In the genomic region with DNA sequence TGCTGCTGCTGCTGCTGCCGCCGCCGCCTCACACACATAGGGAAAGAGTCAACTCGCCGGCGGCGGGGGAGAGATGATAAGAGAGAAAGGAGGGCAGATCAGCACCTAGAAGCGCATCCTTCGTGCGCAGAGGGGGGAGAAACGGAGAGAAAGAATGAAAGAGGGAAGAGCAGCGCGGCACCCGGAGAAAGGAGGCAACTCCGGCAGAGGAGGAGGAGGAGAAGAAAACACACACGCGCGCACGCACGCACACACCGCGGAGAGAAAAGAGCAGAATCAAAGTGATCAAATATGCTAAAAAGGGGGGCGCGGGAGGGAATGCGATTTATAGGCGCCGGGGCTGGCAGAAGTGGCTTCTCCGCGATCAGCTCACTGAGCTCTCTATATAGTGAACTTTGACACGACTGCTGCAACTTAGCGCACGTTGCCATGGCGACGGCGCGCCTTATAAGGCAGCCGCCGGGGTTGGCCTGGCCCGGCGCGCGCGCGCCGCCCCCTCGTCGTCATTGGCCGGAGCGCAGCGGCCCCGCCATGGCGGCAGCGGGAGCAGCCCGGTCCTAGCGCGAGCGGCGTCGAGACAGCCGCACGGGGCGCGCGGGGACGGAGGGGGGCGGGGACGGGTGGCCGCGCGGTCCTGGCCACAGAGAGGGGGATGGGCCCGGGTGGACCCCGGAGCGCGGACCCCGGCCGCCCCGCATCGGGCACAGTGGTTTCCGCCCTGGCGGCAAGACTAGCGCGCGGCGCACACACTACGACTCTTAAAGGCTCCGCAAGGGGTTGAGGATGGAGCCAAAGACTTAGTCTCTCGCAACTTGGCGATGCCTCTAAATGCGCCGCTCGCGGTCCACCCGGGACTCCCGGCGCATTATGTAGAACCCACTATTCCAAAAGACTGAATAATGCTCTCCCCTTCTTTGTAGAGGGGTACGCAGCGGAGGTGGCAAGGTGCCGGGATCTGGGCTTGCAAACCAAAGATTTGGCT, we compare ENCODE assay signal across 8 mouse cellular contexts. TPM values are rescaled to one million over a fixed set of nuclear protein-coding genes. Genes with fewer than 3 reads are reported as not detected.
DNase-seq lines count a peak whose midpoint lies in the region; ATAC-seq lines count a peak whose summit lies in the region.

No protein-coding gene starts in this region.

- H3K27me3 ChIP-seq in megakaryocyte, embryonic 14.5 days (replicated peaks) = peaks cover 92% of the 10 kb centered on the region

- no peak for ATAC-seq in megakaryocyte, adult 5-6 weeks (ENCODE audit: poor library complexity, severe bottlenecking)
- ATAC-seq in megakaryocyte progenitor cell, adult 5-6 weeks (replicated peaks; ENCODE audit: poor library complexity) = peak; percentile 70

- H3K4me1 ChIP-seq in megakaryocyte, embryonic 14.5 days = peaks cover 46% of the 10 kb centered on the region

- no peaks in the 10 kb centered on the region for H3K36me3 ChIP-seq in megakaryocyte, embryonic 14.5 days (replicated peaks; ENCODE audit: low read length)

- H3K9me3 ChIP-seq in megakaryocyte, embryonic 14.5 days = peaks cover 24% of the 10 kb centered on the region

- intact Hi-C loops in gastrocnemius, postnatal 14 days (cut with DNase I; ENCODE audit: low total_unique reads) = no loop called here

- peak; percentile 99 for DNase-seq in embryo, embryonic 10.5 days (ENCODE audit: low spot score)
- peak; percentile 93 for DNase-seq in gastrocnemius, postnatal 14 days
- DNase-seq in induced T-regulatory cell, adult 2 months (ENCODE audit: low read depth) = peak; percentile 28
- peak; percentile 60 to 83 for DNase-seq in left cerebral cortex, adult 8-10 months (ENCODE audit: low spot score in 2 of 2)
- DNase-seq in right cerebral cortex, postnatal 36 days (ENCODE audit: low spot score in 2 of 2) = peak; percentile 74 to 84

- H3K4me3 ChIP-seq in megakaryocyte, embryonic 14.5 days (replicated peaks) = peak overlapping the region; percentile 90

RNA-seq across cellular contexts. Expression of a gene that starts 4.9 kb away (rescaled TPM):
- 0.43 and 5.4 TPM in 2 replicates for polyA plus RNA-seq in megakaryocyte, embryonic 14.5 days (2012; ENCODE audit: insufficient read depth, low replicate concordance)
- total RNA-seq in megakaryocyte, adult 5-6 weeks (2015) = not detected in 2 replicates
- total RNA-seq in megakaryocyte, adult 5-6 weeks (2017) = not detected in 2 replicates
- 10 to 100 TPM; 22.2 to 30.2 TPM for total RNA-seq in gastrocnemius, postnatal 14 days (2021)
- 10 to 100 TPM; 20.1 to 32.6 (median 27.2) TPM for total RNA-seq in left cerebral cortex, adult 8-10 months (2022)
- total RNA-seq in megakaryocyte progenitor cell, adult 5-6 weeks (2015) = not detected in 2 replicates
- total RNA-seq in megakaryocyte progenitor cell, adult 5-6 weeks (2017) = not detected in 2 replicates

Comparison
In these comparisons a context has a peak if more than half of its experiments do, and no peak if none do; other contexts are left out.
1. DNase-seq: peak in every context shown above with its lines; median percentile 99 in embryo, embryonic 10.5 days; 93 in gastrocnemius, postnatal 14 days; 79 in right cerebral cortex, postnatal 36 days; 72 in left cerebral cortex, adult 8-10 months; 28 in induced T-regulatory cell, adult 2 months.
2. RNA of a gene that starts 4.9 kb away (total RNA-seq): 20.1 to 32.6 TPM in left cerebral cortex, adult 8-10 months and 22.2 to 30.2 TPM in gastrocnemius, postnatal 14 days; not detected in megakaryocyte, adult 5-6 weeks and not detected in megakaryocyte progenitor cell, adult 5-6 weeks; every median in the first group is over 10 times any median in the second.